Mouse (Mus musculus) T-cell, adult 2 months (primary cell): ENCODE measurements around the gene Lhfpl3.
"Not testable (repeated sequence)": the region's sequence is repeated elsewhere in the genome, so short reads cannot be mapped to it uniquely, and the experiment has no call there.

Experiments used
- DNase-seq: peaks from one replicate; pipeline ENCODE4 v3.0.0; 2022; ENCODE audit warnings: low spot score

Lhfpl3 gene

GRCm38 (mm10) chr5:22745885-22746532 is at the start of gene Lhfpl3:
Gene Lhfpl3, plus strand, starts transcription at chr5:22746059.
- DNase-seq = no peak

- DNase-seq = not testable (repeated sequence)
Measured at GRCm38 (mm10) chr5:22706271-22706670, 39.6 kb upstream of the Lhfpl3 start.

- no peak for DNase-seq
Measured at GRCm38 (mm10) chr5:22745529-22745884, 352 bp upstream of the Lhfpl3 start.

GRCm38 (mm10) chr5:22746533-22747021 is 718 bp downstream of the Lhfpl3 start:
- DNase-seq = no peak

GRCm38 (mm10) chr5:22747305-22747704 is 1.4 kb downstream of the Lhfpl3 start:
- DNase-seq = peak; percentile 22

- no peak for DNase-seq
Measured at GRCm38 (mm10) chr5:22757261-22757660, 11.4 kb downstream of the Lhfpl3 start.

GRCm38 (mm10) chr5:22770726-22771125 is 24.9 kb downstream of the Lhfpl3 start:
- no peak for DNase-seq

GRCm38 (mm10) chr5:22795361-22795760 is 49.5 kb downstream of the Lhfpl3 start:
- no peak for DNase-seq

GRCm38 (mm10) chr5:22813426-22813825 is 67.6 kb downstream of the Lhfpl3 start:
- DNase-seq = no peak

GRCm38 (mm10) chr5:22829822-22830450 is 84.1 kb downstream of the Lhfpl3 start:
- no peak for DNase-seq

- no peak for DNase-seq
Measured at GRCm38 (mm10) chr5:22851572-22851971, 105.7 kb downstream of the Lhfpl3 start.

- no peak for DNase-seq
Measured at GRCm38 (mm10) chr5:22853503-22853902, 107.6 kb downstream of the Lhfpl3 start.

GRCm38 (mm10) chr5:22856480-22856879 is 110.6 kb downstream of the Lhfpl3 start:
- DNase-seq = no peak

- no peak for DNase-seq
Measured at GRCm38 (mm10) chr5:22861399-22861798, 115.5 kb downstream of the Lhfpl3 start.

- no peak for DNase-seq
Measured at GRCm38 (mm10) chr5:22869031-22869430, 123.2 kb downstream of the Lhfpl3 start.

- no peak for DNase-seq
Measured at GRCm38 (mm10) chr5:22872417-22872816, 126.6 kb downstream of the Lhfpl3 start.

- DNase-seq = no peak
Measured at GRCm38 (mm10) chr5:22888345-22888744, 142.5 kb downstream of the Lhfpl3 start.

GRCm38 (mm10) chr5:22889481-22889880 is 143.6 kb downstream of the Lhfpl3 start:
- DNase-seq = no peak

- no peak for DNase-seq
Measured at GRCm38 (mm10) chr5:22897228-22897627, 151.4 kb downstream of the Lhfpl3 start.

GRCm38 (mm10) chr5:22897656-22898289 is 151.9 kb downstream of the Lhfpl3 start:
- no peak for DNase-seq

GRCm38 (mm10) chr5:22898593-22898992 is 152.7 kb downstream of the Lhfpl3 start:
- DNase-seq = no peak

GRCm38 (mm10) chr5:22899913-22900312 is 154.1 kb downstream of the Lhfpl3 start:
- no peak for DNase-seq

- DNase-seq = no peak
Measured at GRCm38 (mm10) chr5:22917197-22917596, 171.3 kb downstream of the Lhfpl3 start.
